Mouse (Mus musculus) T-helper 2 cell (primary cell): ENCODE measurements around the gene Spata20.

Experiments used
- in situ Hi-C: fragments of 300-600 bp; cut with MboI, MseI; formaldehyde crosslinking; loops from one replicate; pipeline ENCODE4 v1.15.1; 2025; ENCODE audit warnings: high pct_unique_total_duplicates

Gene Spata20

GRCm38 (mm10) chr11:94486001-94486400, at the start of gene Spata20:
TSS of gene Spata20 (minus strand) at chr11:94486179.
- in situ Hi-C loops: no loop called here

- in situ Hi-C loops: no loop called here
Measured at GRCm38 (mm10) chr11:94533171-94533570, 47.2 kb upstream of the Spata20 start.

GRCm38 (mm10) chr11:94528879-94529278, 42.9 kb upstream of the Spata20 start:
- in situ Hi-C loops: no loop called here

DNA sequence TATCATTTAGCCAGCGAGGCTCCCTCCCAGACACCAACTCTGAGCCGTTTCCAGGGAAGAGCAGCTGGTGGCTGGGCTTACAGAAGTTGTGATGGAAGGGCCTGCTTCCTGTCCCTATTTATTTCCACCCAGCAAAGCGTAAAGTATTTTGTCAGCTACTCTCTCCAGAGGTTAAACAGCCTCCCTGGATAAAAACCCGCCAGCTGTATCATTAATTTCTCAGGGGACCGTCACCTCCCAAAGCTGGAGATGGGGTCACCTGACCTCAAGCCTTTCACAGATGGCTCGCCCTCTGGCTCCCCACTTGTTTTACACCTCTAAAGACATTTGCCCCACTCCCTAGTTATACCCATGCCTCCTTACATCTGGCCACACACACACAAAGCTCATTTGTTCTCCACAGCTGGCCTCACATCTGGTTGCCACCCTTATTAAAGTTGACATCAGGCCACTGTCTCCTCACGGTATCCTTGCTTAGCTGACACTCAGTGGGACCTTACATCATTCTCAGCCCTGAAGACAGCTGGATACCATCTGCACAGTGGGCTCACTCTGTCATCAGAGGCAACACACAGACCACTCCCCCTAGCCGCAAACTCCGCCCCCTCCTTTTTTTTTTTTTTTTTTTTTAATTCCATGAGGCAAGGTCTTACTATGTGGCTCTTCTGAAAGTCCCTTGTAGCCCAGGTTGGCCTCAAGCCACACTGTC, 40.3 kb upstream of the Spata20 start:
- in situ Hi-C loops: no loop called here

- in situ Hi-C loops: no loop called here
Measured at GRCm38 (mm10) chr11:94521219-94521843, 35.4 kb upstream of the Spata20 start, which contains the start of gene Mycbpap. TSS of gene Mycbpap (minus strand) at chr11:94521742.

DNA sequence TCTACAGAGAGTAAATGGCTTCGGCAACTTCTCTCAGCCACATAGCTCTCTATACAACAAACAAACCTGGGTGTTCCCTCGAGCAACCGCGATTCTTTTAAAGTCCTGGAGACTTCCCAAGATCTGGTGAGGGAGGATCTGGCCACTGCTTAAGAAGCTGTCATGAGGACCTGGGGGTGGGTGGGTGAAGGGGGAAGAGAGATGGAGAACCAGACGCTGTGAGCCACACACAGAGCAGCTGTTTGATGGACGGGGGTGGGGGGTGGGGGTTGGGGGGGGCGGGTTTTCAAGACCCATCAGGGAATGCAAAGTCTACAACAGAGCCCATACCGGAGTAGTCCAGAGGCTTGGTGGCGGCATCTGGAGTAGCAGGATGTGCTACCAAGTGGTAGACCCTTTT, 27.5 kb upstream of the Spata20 start:
- in situ Hi-C loops: no loop called here

- in situ Hi-C loops: no loop called here
Measured at GRCm38 (mm10) chr11:94508976-94509375, 23.0 kb upstream of the Spata20 start.

DNA sequence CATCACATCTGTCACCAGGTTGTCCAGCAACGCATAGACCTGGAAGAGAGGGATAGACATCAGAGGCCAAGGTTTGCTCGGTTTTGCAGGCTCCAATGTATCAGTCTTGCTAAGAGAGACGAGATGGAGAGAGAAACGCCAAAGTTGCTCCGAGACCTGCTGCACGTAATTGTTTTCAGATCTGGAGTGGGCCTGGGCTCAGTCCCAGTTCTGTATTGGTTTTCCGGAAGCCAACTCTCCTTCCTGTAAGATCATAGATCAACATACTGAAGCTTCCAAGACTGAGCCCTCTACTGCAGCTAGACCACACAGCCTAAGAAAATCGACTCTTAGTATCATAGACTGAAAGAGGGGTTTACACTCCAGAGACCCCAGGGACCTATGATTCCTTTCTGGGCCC, 15.5 kb upstream of the Spata20 start:
- in situ Hi-C loops: no loop called here

- in situ Hi-C loops: no loop called here
Measured at GRCm38 (mm10) chr11:94500362-94500761, 14.4 kb upstream of the Spata20 start.

- in situ Hi-C loops: loop anchor here (10.0 kb wide), 1 partner anchor 255 kb away; the partner anchor contains the start of gene Wfikkn2
Measured at GRCm38 (mm10) chr11:94499661-94500152, 13.7 kb upstream of the Spata20 start, which contains the start of gene Epn3. TSS of gene Epn3 (minus strand) at chr11:94499974.

DNA sequence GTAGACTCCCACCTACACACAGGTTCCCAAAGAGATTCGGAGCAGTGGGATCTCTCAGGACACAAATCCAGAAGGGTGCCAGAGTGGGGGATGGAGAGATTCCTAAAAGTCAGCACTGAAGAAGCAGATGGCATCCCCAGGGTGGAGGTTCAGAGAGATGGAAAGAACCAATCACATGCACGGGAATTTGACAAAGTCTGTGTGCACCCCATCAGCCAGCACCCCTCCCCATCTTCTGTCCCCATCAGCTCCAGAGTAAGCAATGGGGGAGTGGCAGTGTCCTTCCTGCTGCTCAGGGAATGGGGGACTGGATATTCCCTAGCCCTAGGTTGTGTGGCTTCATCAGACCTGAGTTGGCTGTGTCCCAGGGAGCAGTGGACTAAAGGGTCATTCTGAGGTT, 13.1 kb upstream of the Spata20 start:
- in situ Hi-C loops: loop anchor here (10.0 kb wide), 1 partner anchor 254 kb away; the partner anchor contains the start of gene Wfikkn2

DNA sequence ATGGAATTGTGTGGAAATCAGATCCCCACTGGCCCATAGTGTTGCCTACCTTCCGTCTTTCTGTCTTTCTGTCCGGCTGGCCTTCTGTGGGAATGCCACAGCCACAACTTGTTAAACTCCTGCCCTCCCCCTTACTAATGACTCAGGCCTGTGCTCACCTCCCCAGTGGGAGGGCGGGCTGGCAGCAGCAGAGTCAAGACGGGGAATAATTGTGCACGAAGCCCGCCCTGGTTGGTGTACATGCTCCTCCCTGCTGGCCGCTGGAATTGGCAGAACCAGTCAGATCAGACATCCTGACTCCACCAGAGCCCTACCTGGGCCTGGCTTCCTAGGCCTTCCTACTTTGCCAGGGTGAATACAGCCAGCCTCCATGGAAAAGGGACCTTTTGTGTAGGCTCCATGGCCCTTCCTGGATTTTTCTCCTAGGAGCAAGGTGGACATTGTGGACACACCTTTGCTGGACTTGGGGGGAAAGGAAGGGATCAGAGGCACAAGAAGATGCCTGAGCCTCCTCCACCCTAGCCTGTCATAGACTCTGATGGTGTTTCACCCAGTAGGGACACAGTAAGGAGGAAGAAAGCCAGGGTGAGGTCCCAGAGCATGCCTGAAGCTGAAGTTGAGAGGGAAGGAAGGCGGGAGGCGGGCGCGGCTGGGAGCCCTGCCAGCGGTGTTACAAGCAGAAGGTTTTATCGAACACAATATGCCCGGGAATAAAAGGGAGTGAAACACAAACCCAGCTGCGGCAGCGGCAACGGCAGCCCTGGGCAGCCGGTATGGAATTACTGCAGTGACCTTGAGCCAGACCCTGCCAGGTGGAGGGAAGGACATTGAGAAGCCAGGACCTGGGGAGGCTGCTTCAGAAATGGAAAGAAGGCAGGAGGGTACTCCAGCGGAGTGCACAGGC, 12.4 kb upstream of the Spata20 start:
- in situ Hi-C loops: loop anchor here (10.0 kb wide), 1 partner anchor 254 kb away; the partner anchor contains the start of gene Wfikkn2

DNA sequence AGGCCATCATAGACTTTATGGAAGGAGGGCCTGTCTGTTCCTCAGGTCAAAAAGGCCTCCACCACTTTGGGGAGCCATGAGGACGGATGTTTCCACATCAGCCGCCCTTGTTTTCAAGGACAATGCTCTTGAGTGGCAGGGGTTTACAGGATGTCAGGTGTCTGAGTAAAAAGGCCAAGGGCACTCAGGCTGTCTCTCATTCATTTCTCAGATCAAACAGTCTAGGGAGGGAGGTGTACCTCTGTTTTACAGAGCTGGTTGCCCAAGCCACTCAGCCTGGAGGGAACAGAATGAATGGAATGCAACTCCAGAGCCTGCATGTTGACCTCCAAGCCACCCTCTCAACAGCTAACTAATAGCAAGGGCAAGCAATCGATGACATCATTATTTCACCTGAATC, 9.4 kb upstream of the Spata20 start:
- in situ Hi-C loops: loop anchor here (10.0 kb wide), 1 partner anchor 251 kb away; the partner anchor contains the start of gene Wfikkn2

DNA sequence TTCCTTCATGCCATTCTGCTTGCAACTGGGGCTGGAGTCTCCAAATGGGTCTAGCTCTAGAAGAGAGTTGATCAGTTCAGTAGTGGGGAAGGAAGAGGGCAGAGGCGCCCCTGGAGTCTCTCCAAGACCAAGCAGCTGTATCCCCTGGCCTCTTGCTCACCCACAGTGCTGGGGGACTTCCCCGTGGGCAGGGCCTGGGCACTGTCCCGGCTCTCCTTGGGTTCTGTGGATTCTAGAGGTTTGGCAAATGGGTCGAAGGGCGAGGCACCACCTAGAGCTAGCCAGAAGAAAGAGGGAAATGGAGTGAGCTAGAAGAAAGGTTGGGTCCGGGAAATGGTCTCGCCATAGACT, 5.7 kb upstream of the Spata20 start:
- in situ Hi-C loops: loop anchor here (5.0 to 10.0 kb wide), 2 partner anchors 144 to 247 kb away; partner anchors contain the start of gene Wfikkn2

- in situ Hi-C loops: loop anchor here (5.0 to 10.0 kb wide), 2 partner anchors 144 to 246 kb away; partner anchors contain the start of gene Wfikkn2
Measured at GRCm38 (mm10) chr11:94491035-94491748, 5.2 kb upstream of the Spata20 start.

GRCm38 (mm10) chr11:94489745-94490144, 3.8 kb upstream of the Spata20 start:
- in situ Hi-C loops: loop anchor here (5.0 to 10.0 kb wide), 2 partner anchors 142 to 245 kb away; partner anchors contain the start of gene Wfikkn2

GRCm38 (mm10) chr11:94488767-94489533, 3.0 kb upstream of the Spata20 start:
- in situ Hi-C loops: no loop called here

DNA sequence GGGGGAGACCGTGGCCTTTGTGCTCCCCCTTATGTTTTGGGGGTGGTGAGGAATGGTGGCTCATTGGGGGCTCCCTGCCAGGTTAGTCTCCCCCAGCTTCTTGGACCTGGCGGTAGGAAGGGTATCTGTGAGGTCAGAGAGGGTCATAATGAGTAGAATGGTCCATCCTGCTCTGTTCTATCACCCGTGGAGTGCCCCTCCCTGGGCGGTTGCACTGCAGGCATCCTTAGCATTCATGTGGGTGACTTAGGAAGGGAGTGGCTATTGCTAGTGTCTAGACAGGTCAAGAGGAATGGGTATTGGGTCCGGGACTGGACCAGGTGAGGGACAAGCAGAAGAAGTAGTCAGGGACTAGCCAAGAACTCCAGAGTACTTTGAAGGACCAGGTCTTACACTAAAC, 756 bp downstream of the Spata20 start:
- in situ Hi-C loops: no loop called here

DNA sequence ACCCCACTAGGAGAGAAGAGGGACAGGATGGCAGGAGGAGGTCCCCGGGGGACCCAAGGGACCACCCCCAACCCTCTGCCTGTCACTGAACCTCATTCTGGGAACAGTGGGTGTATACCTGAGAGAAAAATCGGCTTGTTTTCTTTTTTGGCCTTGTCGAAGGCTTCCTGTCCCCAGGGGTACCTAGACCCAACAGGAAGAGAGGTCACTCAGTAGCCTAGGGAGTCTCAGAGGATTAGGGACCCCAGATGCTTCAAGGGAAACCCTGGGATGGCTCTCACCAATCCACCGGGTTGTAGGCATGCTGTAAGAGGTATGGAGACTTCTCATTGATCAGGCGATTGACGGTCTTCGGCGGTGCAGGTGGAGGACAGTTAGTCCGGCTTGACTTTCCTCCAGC, 1.3 kb downstream of the Spata20 start:
- in situ Hi-C loops: no loop called here

- in situ Hi-C loops: no loop called here
Measured at GRCm38 (mm10) chr11:94483921-94484320, 2.1 kb downstream of the Spata20 start.
